Mouse (Mus musculus): ENCODE measurements around the gene Gpr68. TPM values are rescaled to one million over a fixed set of nuclear protein-coding genes. Genes with fewer than 3 reads are reported as not detected.

Gene Gpr68
- total and polyA plus RNA-seq, 3 experiments, result 0.04 TPM; not detected in 2

- no peak for DNase-seq (ENCODE audit: low read depth, low spot score)
- H3K36me3 ChIP-seq (ENCODE audit: control insufficient read depth in 1 of 2, insufficient read depth in 2 of 2, low read length in 2 of 2), result no peaks in the 10 kb centered on the region
These were observed 39.9 kb downstream of the Gpr68 start for GRCm38 (mm10) chr12:100868049-100868622.

GRCm38 (mm10) chr12:100867097-100867496 is 40.9 kb downstream of the Gpr68 start:
- Histone ChIP-seq H3K9ac (ENCODE audit: control insufficient read depth, low read depth, low read length, poor library complexity, severe bottlenecking) (no peak overlapping the region), H3K36me3 (ENCODE audit: control insufficient read depth in 1 of 2, insufficient read depth in 2 of 2, low read length in 2 of 2) (no peaks in the 10 kb centered on the region), H3K4me3 (ENCODE audit: control insufficient read depth in 1 of 2, insufficient read depth in 1 of 2, low read depth in 2 of 2, low read length in 2 of 2) (no peak overlapping the region), H3K4me1 (ENCODE audit: control insufficient read depth in 1 of 2, insufficient read depth in 2 of 2, low read length in 2 of 2) (no peaks in the 10 kb centered on the region), H3K79me2 (ENCODE audit: control insufficient read depth, insufficient read depth, low read length, poor library complexity) (no peaks in the 10 kb centered on the region), H3K27ac (ENCODE audit: control insufficient read depth, low read depth, low read length) (no peak overlapping the region), H3K9me3 (replicated peaks; ENCODE audit: insufficient read depth, low read length) (no peaks in the 10 kb centered on the region), H3K27me3 (ENCODE audit: control insufficient read depth in 1 of 2, insufficient read depth in 2 of 2, low read length in 2 of 2) (peaks cover 0 to 9% of the 10 kb centered on the region in 2 experiments; a peak in 3 of 4 replicates)
- TF ChIP-seq SIN3A (IDR thresholded peaks at IDR 0.05; ENCODE audit: low read length) (no peak), MAX (IDR thresholded peaks at IDR 0.05; ENCODE audit: low read length) (no peak), USF1 (IDR thresholded peaks at IDR 0.05; ENCODE audit: low read depth, low read length) (no peak), ZC3H11A (IDR thresholded peaks at IDR 0.05; ENCODE audit: low read depth, low read length) (no peak), MAZ (IDR thresholded peaks at IDR 0.05; ENCODE audit: low read depth, low read length) (no peak), TAL1 (IDR thresholded peaks at IDR 0.05; ENCODE audit: low read length) (no peak), POLR2A (IDR thresholded peaks at IDR 0.05; ENCODE audit: control insufficient read depth in 1 of 2, insufficient read depth in 1 of 2, low read depth in 1 of 2, low read length in 2 of 2, poor library complexity in 1 of 2) (no peak), TCF12 (IDR thresholded peaks at IDR 0.05; ENCODE audit: low read depth, low read length) (no peak), MYB (IDR thresholded peaks at IDR 0.05; ENCODE audit: low read depth, low read length) (no peak), GATA1 (IDR thresholded peaks at IDR 0.05; ENCODE audit: low read depth, low read length) (no peak), CHD1 (IDR thresholded peaks at IDR 0.05; ENCODE audit: low read depth, low read length) (no peak), ZKSCAN1 (IDR thresholded peaks at IDR 0.05; ENCODE audit: low read depth, low read length) (no peak), CHD2 (IDR thresholded peaks at IDR 0.05; ENCODE audit: low read length) (no peak)
- no peak for DNase-seq (ENCODE audit: low read depth, low spot score)

More at GRCm38 (mm10) chr12:100868049-100868622, 39.9 kb downstream of the Gpr68 start:
- Histone ChIP-seq H3K27ac (ENCODE audit: control insufficient read depth, low read depth, low read length) (no peak overlapping the region), H3K27me3 (ENCODE audit: control insufficient read depth in 1 of 2, insufficient read depth in 2 of 2, low read length in 2 of 2) (peaks cover 0 to 9% of the 10 kb centered on the region in 2 experiments; a peak in 3 of 4 replicates), H3K9ac (ENCODE audit: control insufficient read depth, low read depth, low read length, poor library complexity, severe bottlenecking) (no peak overlapping the region), H3K79me2 (ENCODE audit: control insufficient read depth, insufficient read depth, low read length, poor library complexity) (no peaks in the 10 kb centered on the region), H3K4me3 (ENCODE audit: control insufficient read depth in 1 of 2, insufficient read depth in 1 of 2, low read depth in 2 of 2, low read length in 2 of 2) (no peak overlapping the region), H3K9me3 (replicated peaks; ENCODE audit: insufficient read depth, low read length) (no peaks in the 10 kb centered on the region), H3K4me1 (ENCODE audit: control insufficient read depth in 1 of 2, insufficient read depth in 2 of 2, low read length in 2 of 2) (no peaks in the 10 kb centered on the region)
- TF ChIP-seq BHLHE40 (IDR thresholded peaks at IDR 0.05; ENCODE audit: borderline replicate concordance, low read depth, low read length) (no peak), ZNF384 (IDR thresholded peaks at IDR 0.05; ENCODE audit: low read depth, low read length) (no peak), POLR2A (IDR thresholded peaks at IDR 0.05; ENCODE audit: control insufficient read depth in 1 of 2, insufficient read depth in 1 of 2, low read depth in 1 of 2, low read length in 2 of 2, poor library complexity in 1 of 2) (no peak), ELF1 (IDR thresholded peaks at IDR 0.05; ENCODE audit: low read depth, low read length) (no peak), GABPA (IDR thresholded peaks at IDR 0.05; ENCODE audit: low read depth, low read length) (no peak), MAFK (IDR thresholded peaks at IDR 0.05; ENCODE audit: borderline replicate concordance, low read depth, low read length) (no peak), KAT2A (conservative IDR thresholded peaks at IDR 0.05; ENCODE audit: low read depth, low read length) (no peak), TCF12 (IDR thresholded peaks at IDR 0.05; ENCODE audit: low read depth, low read length) (no peak), ZMIZ1 (IDR thresholded peaks at IDR 0.05; ENCODE audit: low read depth, low read length) (no peak), NELFE (IDR thresholded peaks at IDR 0.05; ENCODE audit: low read depth, low read length) (no peak), USF2 (IDR thresholded peaks at IDR 0.05; ENCODE audit: borderline replicate concordance in 1 of 2, insufficient read depth in 1 of 2, low read depth in 1 of 2, low read length in 2 of 2) (no peak), CTCF (IDR thresholded peaks at IDR 0.05 in 2 of 3, conservative IDR thresholded peaks at IDR 0.05 in 1 of 3; ENCODE audit: control insufficient read depth in 1 of 3, insufficient read depth in 1 of 3, low read depth in 2 of 3, low read length in 3 of 3, poor library complexity in 1 of 3, severe bottlenecking in 1 of 3) (no peak), HCFC1 (IDR thresholded peaks at IDR 0.05; ENCODE audit: low read depth, low read length) (no peak), GATA1 (IDR thresholded peaks at IDR 0.05; ENCODE audit: low read depth, low read length) (no peak), ZC3H11A (IDR thresholded peaks at IDR 0.05; ENCODE audit: low read depth, low read length) (no peak), MYB (IDR thresholded peaks at IDR 0.05; ENCODE audit: low read depth, low read length) (no peak), MAX (IDR thresholded peaks at IDR 0.05; ENCODE audit: low read length) (no peak), NRF1 (IDR thresholded peaks at IDR 0.05; ENCODE audit: insufficient read depth, low read depth, low read length, poor library complexity, severe bottlenecking) (no peak)

All from MEL (cell line).